8 mouse cellular contexts compared by ENCODE assay signal in the genomic region with DNA sequence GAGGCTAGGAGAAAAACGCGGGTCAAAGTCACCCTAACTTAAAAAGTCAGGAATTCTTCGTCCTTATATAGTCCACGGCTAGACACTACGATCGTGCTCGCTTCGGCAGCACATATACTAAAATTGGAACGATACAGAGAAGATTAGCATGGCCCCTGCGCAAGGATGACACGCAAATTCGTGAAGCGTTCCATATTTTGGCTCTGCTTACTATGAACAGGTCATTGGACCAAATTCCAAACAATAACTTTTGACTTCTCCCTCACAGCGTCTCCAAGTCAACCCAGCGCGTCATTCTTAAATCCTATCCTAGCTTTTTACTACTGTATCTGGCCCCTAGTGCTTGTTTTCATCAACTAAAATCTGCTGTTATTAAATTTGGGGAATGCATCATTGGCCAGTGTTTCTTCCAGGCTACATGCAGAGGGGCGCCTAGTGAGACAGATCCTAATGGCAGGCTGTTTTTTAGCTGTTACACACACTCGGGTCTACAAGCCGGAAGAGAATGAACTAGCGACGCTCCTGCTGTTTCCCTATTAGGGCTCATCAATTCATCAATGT.
DNase-seq lines count a peak whose midpoint lies in the region; ATAC-seq and TF ChIP-seq lines count a peak whose summit lies in the region.

No protein-coding gene starts in this region.

- H3K4me2 ChIP-seq in heart, embryonic 15.5 days: peak overlapping the region; percentile 84
- peak overlapping the region; percentile 84 for H3K4me2 ChIP-seq in liver, postnatal 0 days (ENCODE audit: low read depth, low read length)

- H3K4me1 ChIP-seq in heart, embryonic 15.5 days (replicated peaks): peaks cover 6% of the 10 kb centered on the region
- 0 out of 2 replicates have a peak, but pooled peaks cover 4% of the 10 kb centered on the region for H3K4me1 ChIP-seq in liver, postnatal 0 days (ENCODE audit: insufficient read depth)

- intact Hi-C loops in gastrocnemius, adult 2 months (cut with DNase I): loop anchor here (1.0 to 10.0 kb wide), 3 partner anchors 100 to 291 kb away; partner anchors contain the start of gene Arhgap5

- H3K9ac ChIP-seq in heart, embryonic 15.5 days: peak overlapping the region; percentile 75
- peak overlapping the region; percentile 71 for H3K9ac ChIP-seq in liver, postnatal 0 days (replicated peaks)

- no peaks in the 10 kb centered on the region for H3K36me3 ChIP-seq in heart, embryonic 15.5 days
- no peaks in the 10 kb centered on the region for H3K36me3 ChIP-seq in liver, postnatal 0 days (replicated peaks; ENCODE audit: insufficient read depth, low read length)

- TF ChIP-seq EP300 in liver, postnatal 0 days (IDR thresholded peaks at IDR 0.05; ENCODE audit: low read depth): 0 out of 2 replicates have a peak, but pooled peaks have one; percentile 73

- peak overlapping the region; percentile 85 for H3K4me3 ChIP-seq in gastrocnemius, adult 2 months
- H3K4me3 ChIP-seq in heart, embryonic 15.5 days: peak overlapping the region; percentile 90
- peak overlapping the region; percentile 69 for H3K4me3 ChIP-seq in liver, postnatal 0 days (ENCODE audit: low read depth, low read length)

- DNase-seq in gastrocnemius, adult 2 months: peak; percentile 57
- no peak for DNase-seq in gastrocnemius, postnatal 4 days (ENCODE audit: low spot score in 2 of 2)
- peak; percentile 64 for DNase-seq in adrenal gland, postnatal 14 days
- DNase-seq in kidney, postnatal 4 days: peak; percentile 43 to 69
- DNase-seq in liver, postnatal 0 days: no peak
- DNase-seq in right cerebral cortex, adult 18-20 months: peak; percentile 82

- TF ChIP-seq CTCF in gastrocnemius, adult 2 months (IDR thresholded peaks at IDR 0.05): 0 out of 2 replicates have a peak, but pooled peaks have one; percentile 9
- TF ChIP-seq CTCF in liver, postnatal 0 days (IDR thresholded peaks at IDR 0.05; ENCODE audit: low read depth): no peak

- H3K27ac ChIP-seq in gastrocnemius, adult 2 months: peak overlapping the region; percentile 100
- H3K27ac ChIP-seq in heart, embryonic 15.5 days: peak overlapping the region; percentile 95
- peak overlapping the region; percentile 92 for H3K27ac ChIP-seq in liver, postnatal 0 days (ENCODE audit: low read depth)

- no peaks in the 10 kb centered on the region for H3K9me3 ChIP-seq in heart, embryonic 15.5 days (replicated peaks)
- no peaks in the 10 kb centered on the region for H3K9me3 ChIP-seq in liver, postnatal 0 days (ENCODE audit: low read length)

- H3K27me3 ChIP-seq in heart, embryonic 15.5 days: no peaks in the 10 kb centered on the region
- no peaks in the 10 kb centered on the region for H3K27me3 ChIP-seq in liver, postnatal 0 days (ENCODE audit: insufficient read depth, low read length)

- peak; percentile 27 for ATAC-seq in erythroid progenitor cell, adult 5-6 weeks (replicated peaks; ENCODE audit: low FRiP score, poor library complexity, severe bottlenecking)
- ATAC-seq in heart, embryonic 15.5 days (replicated peaks; ENCODE audit: insufficient number of reproducible peaks, insufficient read depth, low FRiP score, low read depth): peak; percentile 82
- peak; percentile 71 for ATAC-seq in liver, postnatal 0 days

- WGBS in heart, embryonic 15.5 days: 0% methylated on average over 21 of the region's 21 CpGs
- WGBS in liver, postnatal 0 days (ENCODE audit: insufficient replicate concordance): under 1% methylated on average over 21 of the region's 21 CpGs

Comparison
In these comparisons a context has a peak if more than half of its experiments do, and no peak if none do; other contexts are left out.
1. DNase-seq: peak in gastrocnemius, adult 2 months (single experiment), adrenal gland, postnatal 14 days (single experiment), kidney, postnatal 4 days (2 of 2) and right cerebral cortex, adult 18-20 months (single experiment); none in gastrocnemius, postnatal 4 days (0 of 2) and liver, postnatal 0 days (single experiment).
2. ATAC-seq: peak in every context shown above with its lines; median percentile 82 in heart, embryonic 15.5 days; 71 in liver, postnatal 0 days; 27 in erythroid progenitor cell, adult 5-6 weeks.
3. Peak in every context shown above with its lines, with median percentiles within 50 percentile points of each other: H3K27ac ChIP-seq and H3K4me3 ChIP-seq.